Mouse (Mus musculus): ENCODE results near the gene Tmem191c. TPM values are rescaled to one million over a fixed set of nuclear protein-coding genes. Genes with fewer than 3 reads are reported as not detected.

Gene Tmem191c
- polyA plus RNA-seq, 1 experiment: 66.9 TPM

GRCm38 (mm10) chr16:17316554-17316953 lies 40.7 kb downstream of the Tmem191c start:
- WGBS: 94% methylated on average over 7 of the region's 7 CpGs
- TF ChIP-seq POLR2A (IDR thresholded peaks at IDR 0.05; ENCODE audit: borderline replicate concordance, insufficient read depth, low read length): no peak
- TF ChIP-seq CTCF (IDR thresholded peaks at IDR 0.05; ENCODE audit: borderline replicate concordance, insufficient read depth, low read depth, low read length): no peak
- Histone ChIP-seq H3K27ac (ENCODE audit: insufficient read depth, low read length) (no peak overlapping the region), H3K27me3 (ENCODE audit: control insufficient read depth, insufficient read depth, low read length) (no peaks in the 10 kb centered on the region), H3K4me1 (ENCODE audit: control insufficient read depth, insufficient read depth, low read length) (no peaks in the 10 kb centered on the region), H3K4me3 (replicated peaks; ENCODE audit: insufficient read depth, low read depth, low read length) (no peak overlapping the region)
- no peak for DNase-seq

- no peaks in the 10 kb centered on the region for H3K27me3 ChIP-seq (ENCODE audit: control insufficient read depth, insufficient read depth, low read length)
- DNase-seq: peak in 1 of 2 experiments; percentile 17
Measured at GRCm38 (mm10) chr16:17321481-17321880, 45.6 kb downstream of the Tmem191c start.

GRCm38 (mm10) chr16:17324745-17325144 lies 48.9 kb downstream of the Tmem191c start:
- no peak for TF ChIP-seq POLR2A (IDR thresholded peaks at IDR 0.05; ENCODE audit: borderline replicate concordance, insufficient read depth, low read length)
- no peak for TF ChIP-seq CTCF (IDR thresholded peaks at IDR 0.05; ENCODE audit: borderline replicate concordance, insufficient read depth, low read depth, low read length)
- H3K27me3 ChIP-seq (ENCODE audit: control insufficient read depth, insufficient read depth, low read length): no peaks in the 10 kb centered on the region
- WGBS: 82% methylated on average over 5 of the region's 5 CpGs
- H3K4me3 ChIP-seq (replicated peaks; ENCODE audit: insufficient read depth, low read depth, low read length): no peak overlapping the region
- no peaks in the 10 kb centered on the region for H3K4me1 ChIP-seq (ENCODE audit: control insufficient read depth, insufficient read depth, low read length)
- H3K27ac ChIP-seq (ENCODE audit: insufficient read depth, low read length): no peak overlapping the region
- DNase-seq: no peak

More at GRCm38 (mm10) chr16:17321481-17321880, 45.6 kb downstream of the Tmem191c start:
- Histone ChIP-seq H3K4me3 (replicated peaks; ENCODE audit: insufficient read depth, low read depth, low read length) (no peak overlapping the region), H3K27ac (ENCODE audit: insufficient read depth, low read length) (no peak overlapping the region), H3K4me1 (ENCODE audit: control insufficient read depth, insufficient read depth, low read length) (no peaks in the 10 kb centered on the region)
- TF ChIP-seq POLR2A (IDR thresholded peaks at IDR 0.05; ENCODE audit: borderline replicate concordance, insufficient read depth, low read length) (no peak), CTCF (IDR thresholded peaks at IDR 0.05; ENCODE audit: borderline replicate concordance, insufficient read depth, low read depth, low read length) (no peak)
- 26% methylated on average over 5 of the region's 5 CpGs for WGBS

GRCm38 (mm10) chr16:17326064-17326463 lies 50.2 kb downstream of the Tmem191c start:
- no peaks in the 10 kb centered on the region for H3K27me3 ChIP-seq (ENCODE audit: control insufficient read depth, insufficient read depth, low read length)
- TF ChIP-seq POLR2A (IDR thresholded peaks at IDR 0.05; ENCODE audit: borderline replicate concordance, insufficient read depth, low read length) (no peak), CTCF (IDR thresholded peaks at IDR 0.05; ENCODE audit: borderline replicate concordance, insufficient read depth, low read depth, low read length) (no peak)
- DNase-seq: peak in 1 of 2 experiments; percentile 8
- H3K27ac ChIP-seq (ENCODE audit: insufficient read depth, low read length): no peak overlapping the region
- H3K4me1 ChIP-seq (ENCODE audit: control insufficient read depth, insufficient read depth, low read length): no peaks in the 10 kb centered on the region
- 84% methylated on average over 2 of the region's 2 CpGs for WGBS
- no peak overlapping the region for H3K4me3 ChIP-seq (replicated peaks; ENCODE audit: insufficient read depth, low read depth, low read length)

- H3K27ac ChIP-seq (ENCODE audit: insufficient read depth, low read length): no peak overlapping the region
- no peak for DNase-seq
- no peaks in the 10 kb centered on the region for H3K27me3 ChIP-seq (ENCODE audit: control insufficient read depth, insufficient read depth, low read length)
- TF ChIP-seq CTCF (IDR thresholded peaks at IDR 0.05; ENCODE audit: borderline replicate concordance, insufficient read depth, low read depth, low read length): no peak
- H3K4me3 ChIP-seq (replicated peaks; ENCODE audit: insufficient read depth, low read depth, low read length): no peak overlapping the region
- no peaks in the 10 kb centered on the region for H3K4me1 ChIP-seq (ENCODE audit: control insufficient read depth, insufficient read depth, low read length)
- 100% methylated on average over 1 of the region's 1 CpGs for WGBS
Measured at GRCm38 (mm10) chr16:17329848-17330570, 54.1 kb downstream of the Tmem191c start.

GRCm38 (mm10) chr16:17331116-17331515 lies 55.2 kb downstream of the Tmem191c start, which contains the start of gene Serpind1:
Gene Serpind1, plus strand, starts transcription at chr16:17331371.
- DNase-seq: no peak
- no peak within 1 kb of the TSS for H3K27ac ChIP-seq (ENCODE audit: insufficient read depth, low read length)
- H3K4me3 ChIP-seq (replicated peaks; ENCODE audit: insufficient read depth, low read depth, low read length): no peak within 1 kb of the TSS
- WGBS: 64% methylated on average over 2 of the region's 2 CpGs
- no peaks in the 10 kb centered on the region for H3K4me1 ChIP-seq (ENCODE audit: control insufficient read depth, insufficient read depth, low read length)
- TF ChIP-seq POLR2A (IDR thresholded peaks at IDR 0.05; ENCODE audit: borderline replicate concordance, insufficient read depth, low read length) (no peak), CTCF (IDR thresholded peaks at IDR 0.05; ENCODE audit: borderline replicate concordance, insufficient read depth, low read depth, low read length) (no peak)
- no peaks in the 10 kb centered on the region for H3K27me3 ChIP-seq (ENCODE audit: control insufficient read depth, insufficient read depth, low read length)

GRCm38 (mm10) chr16:17331855-17332254 lies 56.0 kb downstream of the Tmem191c start:
- Histone ChIP-seq H3K27ac (ENCODE audit: insufficient read depth, low read length) (no peak overlapping the region), H3K4me3 (replicated peaks; ENCODE audit: insufficient read depth, low read depth, low read length) (no peak overlapping the region), H3K4me1 (ENCODE audit: control insufficient read depth, insufficient read depth, low read length) (no peaks in the 10 kb centered on the region), H3K27me3 (ENCODE audit: control insufficient read depth, insufficient read depth, low read length) (no peaks in the 10 kb centered on the region)
- 95% methylated on average over 5 of the region's 5 CpGs for WGBS
- TF ChIP-seq POLR2A (IDR thresholded peaks at IDR 0.05; ENCODE audit: borderline replicate concordance, insufficient read depth, low read length) (no peak), CTCF (IDR thresholded peaks at IDR 0.05; ENCODE audit: borderline replicate concordance, insufficient read depth, low read depth, low read length) (no peak)
- DNase-seq: no peak

Other genes starting within 250 kb of the Tmem191c start
- gene Ypel1, start 206.4 kb upstream of the Tmem191c start, polyA plus RNA-seq (2012; rRNA removed): 2.2 and 2.3 TPM in 2 replicates
- gene Ppil2, start 164.8 kb upstream of the Tmem191c start, polyA plus RNA-seq (2012; rRNA removed): 108 and 111 TPM in 2 replicates
- gene 2610318N02Rik, start 150.9 kb upstream of the Tmem191c start, polyA plus RNA-seq (2012; rRNA removed): 0.81 and 1.2 TPM in 2 replicates
- 20.4 and 21.5 TPM in 2 replicates for gene Sdf2l1, start 143.7 kb upstream of the Tmem191c start, polyA plus RNA-seq (2012; rRNA removed)
- gene Ydjc, start 131.5 kb upstream of the Tmem191c start, polyA plus RNA-seq (2012; rRNA removed): 13.8 and 15.3 TPM in 2 replicates
- 1.5 TPM in 2 replicates for gene Ccdc116, start 128.8 kb upstream of the Tmem191c start, polyA plus RNA-seq (2012; rRNA removed)
- gene Ube2l3, start 73.4 kb upstream of the Tmem191c start, polyA plus RNA-seq (2012; rRNA removed): 128 and 133 TPM in 2 replicates
- gene Rimbp3, start 67.5 kb upstream of the Tmem191c start, polyA plus RNA-seq (2012; rRNA removed): 0.55 and 0.57 TPM in 2 replicates
- gene Hic2, start 42.5 kb upstream of the Tmem191c start, polyA plus RNA-seq (2012; rRNA removed): 4.1 TPM in 2 replicates
- gene Serpind1, start 55.3 kb downstream of the Tmem191c start, polyA plus RNA-seq (2012; rRNA removed): 6.0 and 6.5 TPM in 2 replicates
- gene Snap29, start 129.9 kb downstream of the Tmem191c start, polyA plus RNA-seq (2012; rRNA removed): 9.4 and 10.1 TPM in 2 replicates
- 251 and 265 TPM in 2 replicates for gene Pi4ka, start 130.2 kb downstream of the Tmem191c start, polyA plus RNA-seq (2012; rRNA removed)
- gene Crkl, start 175.9 kb downstream of the Tmem191c start, polyA plus RNA-seq (2012; rRNA removed): 37.9 and 41.0 TPM in 2 replicates
- gene Aifm3, start 213.5 kb downstream of the Tmem191c start, polyA plus RNA-seq (2012; rRNA removed): 472 and 503 TPM in 2 replicates
- gene Lztr1, start 232.6 kb downstream of the Tmem191c start, polyA plus RNA-seq (2012; rRNA removed): 240 and 242 TPM in 2 replicates

All from cerebellum, adult 2 months (tissue).